Mouse (Mus musculus) stomach, embryonic 14.5 days (tissue): ENCODE measurements around the gene Inpp4a. TPM values are rescaled to one million over a fixed set of nuclear protein-coding genes. Genes with fewer than 3 reads are reported as not detected.

Experiments
- ATAC-seq: fragments of 200-750 bp; cut with Nextera tagmentation; 2 replicates; pipeline ENCODE4 v1.8.0; 2017; ENCODE audit warnings: low read depth, moderate TSS enrichment; ENCODE audit not compliant: insufficient number of reproducible peaks, insufficient read depth, low FRiP score
- H3K27ac ChIP-seq: fragments of 300-500 bp; sonication (generic); 2 replicates; pipeline ENCODE4 v1.5.1; 2014; ENCODE audit warnings: mild to moderate bottlenecking, low read length, moderate library complexity, mixed read lengths
- H3K27me3 ChIP-seq: fragments of 300-500 bp; sonication (generic); 2 replicates; pipeline ENCODE4 v1.6.1; 2014; ENCODE audit warnings: low read length, control low read depth, mixed read lengths; ENCODE audit not compliant: control insufficient read depth, insufficient read depth
- H3K36me3 ChIP-seq: fragments of 300-500 bp; sonication (generic); 2 replicates; pipeline ENCODE4 v1.6.1; 2014; ENCODE audit warnings: mild to moderate bottlenecking, control low read depth, low read length, moderate library complexity, mixed read lengths; ENCODE audit not compliant: control insufficient read depth, insufficient read depth
- H3K4me1 ChIP-seq: fragments of 300-500 bp; sonication (generic); 2 replicates; pipeline ENCODE4 v1.6.1; 2014; ENCODE audit warnings: low read length, control low read depth, mixed read lengths; ENCODE audit not compliant: control insufficient read depth, insufficient read depth
- H3K4me2 ChIP-seq: fragments of 300-500 bp; sonication (generic); replicated peaks from 2 replicates; pipeline ENCODE4 v1.6.1; 2014; ENCODE audit warnings: low read depth, low read length, control low read depth
- H3K4me3 ChIP-seq: fragments of 300-500 bp; sonication (generic); 2 replicates; pipeline ENCODE4 v1.5.1; 2014; ENCODE audit warnings: low read depth, low read length, control low read depth
- H3K9ac ChIP-seq: fragments of 300-500 bp; sonication (generic); replicated peaks from 2 replicates; pipeline ENCODE4 v1.6.1; 2014; ENCODE audit warnings: low read depth, mild to moderate bottlenecking, control low read depth, low read length, moderate library complexity, mixed read lengths
- H3K9me3 ChIP-seq: fragments of 300-500 bp; sonication (generic); 2 replicates; pipeline ENCODE4 v1.6.1; 2016; ENCODE audit warnings: low read depth, low read length, control low read depth; ENCODE audit not compliant: control insufficient read depth
- WGBS: fragments of 180-500 bp; shearing (Covaris S2); extraction: QIAGEN DNeasy Blood & Tissue Kit; methylation state at CpG from one replicate; pipeline ENCODE4 v1.1.7; 2014; 5-methylcytosine and 5-hydroxymethylcytosine counted together
- polyA plus RNA-seq: library from polyadenylated mRNA; unstranded; fragments of >200 nt; fragmentation: Nextera tagmentation; extraction: Ambion mirVana; gene quantifications from 2 replicates; pipeline ENCODE4 v1.2.1, GENCODE M21; 2014

The Inpp4a gene
- polyA plus RNA-seq, 1 experiment from 2014 or later = 20.8 TPM

GRCm38 (mm10) chr1:37356305-37356704 is 56.6 kb downstream of the Inpp4a start:
- no peaks in the 10 kb centered on the region; the same call in 1 of the 2 replicates for H3K36me3 ChIP-seq
- H3K9ac ChIP-seq = no peak overlapping the region
- no peak overlapping the region for H3K27ac ChIP-seq
- no peak overlapping the region for H3K4me3 ChIP-seq
- H3K4me1 ChIP-seq = peaks cover 3% of the 10 kb centered on the region; the same call in 1 of the 2 replicates
- H3K4me2 ChIP-seq = no peak overlapping the region
- no peak for ATAC-seq
- WGBS = 86% methylated on average over 3 of the region's 3 CpGs
- no peaks in the 10 kb centered on the region for H3K27me3 ChIP-seq
- H3K9me3 ChIP-seq = no peaks in the 10 kb centered on the region

GRCm38 (mm10) chr1:37357173-37357572 is 57.5 kb downstream of the Inpp4a start:
- Histone ChIP-seq H3K27me3 (no peaks in the 10 kb centered on the region), H3K9me3 (no peaks in the 10 kb centered on the region), H3K4me3 (no peak overlapping the region), H3K36me3 (no peaks in the 10 kb centered on the region; the same call in 1 of the 2 replicates), H3K4me2 (no peak overlapping the region), H3K9ac (no peak overlapping the region), H3K27ac (no peak overlapping the region), H3K4me1 (peaks cover 3% of the 10 kb centered on the region; the same call in 1 of the 2 replicates)
- WGBS = 80% methylated on average over 6 of the region's 6 CpGs
- ATAC-seq = no peak

GRCm38 (mm10) chr1:37358621-37359020 is 59.0 kb downstream of the Inpp4a start:
- ATAC-seq = no peak
- H3K27me3 ChIP-seq = no peaks in the 10 kb centered on the region
- H3K36me3 ChIP-seq = no peaks in the 10 kb centered on the region; the same call in 1 of the 2 replicates
- H3K4me3 ChIP-seq = no peak overlapping the region
- no peak overlapping the region for H3K27ac ChIP-seq
- no peak overlapping the region for H3K9ac ChIP-seq
- H3K4me1 ChIP-seq = peaks cover 3% of the 10 kb centered on the region; the same call in 1 of the 2 replicates
- no peak overlapping the region for H3K4me2 ChIP-seq
- H3K9me3 ChIP-seq = no peaks in the 10 kb centered on the region
- 90% methylated on average over 8 of the region's 8 CpGs for WGBS

GRCm38 (mm10) chr1:37359395-37360092 is 59.9 kb downstream of the Inpp4a start:
- ATAC-seq = no peak
- no peak overlapping the region for H3K27ac ChIP-seq
- no peak overlapping the region for H3K4me3 ChIP-seq
- peaks cover 3% of the 10 kb centered on the region; the same call in 1 of the 2 replicates for H3K4me1 ChIP-seq
- H3K4me2 ChIP-seq = no peak overlapping the region
- H3K36me3 ChIP-seq = no peaks in the 10 kb centered on the region; the same call in 1 of the 2 replicates
- no peaks in the 10 kb centered on the region for H3K9me3 ChIP-seq
- 91% methylated on average over 6 of the region's 6 CpGs for WGBS
- H3K27me3 ChIP-seq = no peaks in the 10 kb centered on the region
- H3K9ac ChIP-seq = no peak overlapping the region

- Histone ChIP-seq H3K9ac (no peak overlapping the region), H3K27ac (no peak overlapping the region), H3K4me3 (no peak overlapping the region), H3K4me1 (no peaks in the 10 kb centered on the region), H3K4me2 (no peak overlapping the region), H3K9me3 (no peaks in the 10 kb centered on the region), H3K36me3 (no peaks in the 10 kb centered on the region; the same call in 1 of the 2 replicates), H3K27me3 (no peaks in the 10 kb centered on the region)
- WGBS = 86% methylated on average over 3 of the region's 3 CpGs
- ATAC-seq = no peak
Observed at GRCm38 (mm10) chr1:37360781-37361180, 61.1 kb downstream of the Inpp4a start.

GRCm38 (mm10) chr1:37362721-37363120 is 63.1 kb downstream of the Inpp4a start:
- Histone ChIP-seq H3K36me3 (peaks cover 11% of the 10 kb centered on the region; the same call in 1 of the 2 replicates), H3K4me3 (no peak overlapping the region), H3K9me3 (no peaks in the 10 kb centered on the region), H3K9ac (no peak overlapping the region), H3K4me1 (no peaks in the 10 kb centered on the region), H3K27ac (no peak overlapping the region), H3K4me2 (no peak overlapping the region), H3K27me3 (no peaks in the 10 kb centered on the region)
- no peak for ATAC-seq
- 88% methylated on average over 10 of the region's 10 CpGs for WGBS

GRCm38 (mm10) chr1:37368125-37368524 is 68.5 kb downstream of the Inpp4a start:
- H3K4me3 ChIP-seq = no peak overlapping the region
- H3K9ac ChIP-seq = no peak overlapping the region
- H3K4me2 ChIP-seq = no peak overlapping the region
- H3K4me1 ChIP-seq = no peaks in the 10 kb centered on the region
- peaks cover 11% of the 10 kb centered on the region; the same call in 1 of the 2 replicates for H3K36me3 ChIP-seq
- no peak for ATAC-seq
- no peaks in the 10 kb centered on the region for H3K9me3 ChIP-seq
- WGBS = 93% methylated on average over 10 of the region's 10 CpGs
- H3K27ac ChIP-seq = no peak overlapping the region
- H3K27me3 ChIP-seq = no peaks in the 10 kb centered on the region

GRCm38 (mm10) chr1:37368768-37369385 is 69.2 kb downstream of the Inpp4a start:
- Histone ChIP-seq H3K4me3 (no peak overlapping the region), H3K9me3 (no peaks in the 10 kb centered on the region), H3K4me2 (no peak overlapping the region), H3K27ac (no peak overlapping the region), H3K36me3 (peaks cover 11% of the 10 kb centered on the region; the same call in 1 of the 2 replicates), H3K4me1 (no peaks in the 10 kb centered on the region), H3K9ac (no peak overlapping the region), H3K27me3 (no peaks in the 10 kb centered on the region)
- WGBS = 87% methylated on average over 7 of the region's 7 CpGs
- ATAC-seq = no peak
